Mouse (Mus musculus): ENCODE data around the gene 9930021J03Rik.

DNA sequence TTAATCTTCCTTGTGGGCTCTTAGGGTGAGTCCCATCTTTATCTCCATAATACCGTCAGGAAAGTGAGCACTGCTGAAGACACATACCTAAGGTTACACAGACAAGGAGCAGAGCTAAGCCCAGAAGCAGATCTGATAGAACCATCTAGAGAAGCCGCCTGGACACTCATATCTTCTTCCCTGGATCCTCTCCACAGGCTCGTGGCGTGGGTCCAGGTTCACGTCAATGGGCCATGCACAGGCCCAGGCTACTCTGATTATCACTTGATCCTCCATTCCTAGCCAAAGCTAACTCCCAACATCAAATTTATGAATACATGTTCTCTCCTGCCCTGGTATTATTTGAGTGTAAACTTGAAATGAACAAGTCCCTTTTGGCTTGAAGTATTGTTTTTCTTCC is 47.9 kb upstream of the 9930021J03Rik start:
- no peak for TF ChIP-seq CTCF (IDR thresholded peaks at IDR 0.05; ENCODE audit: extremely low read depth, insufficient read depth, low read length)
- TF ChIP-seq POLR2A (IDR thresholded peaks at IDR 0.05; ENCODE audit: extremely low read depth, insufficient read depth, low read length) = no peak

Data from cortical plate, adult 2 months (tissue).